Mouse (Mus musculus): ENCODE data around the gene Zswim4. TPM values are rescaled to one million over a fixed set of nuclear protein-coding genes. Genes with fewer than 3 reads are reported as not detected.
A peak's percentile ranks its signal among the peaks of the same experiment; 100 is the strongest.

Gene Zswim4
- polyA plus RNA-seq, 1 experiment from 2014 or later = 10.9 TPM

DNA sequence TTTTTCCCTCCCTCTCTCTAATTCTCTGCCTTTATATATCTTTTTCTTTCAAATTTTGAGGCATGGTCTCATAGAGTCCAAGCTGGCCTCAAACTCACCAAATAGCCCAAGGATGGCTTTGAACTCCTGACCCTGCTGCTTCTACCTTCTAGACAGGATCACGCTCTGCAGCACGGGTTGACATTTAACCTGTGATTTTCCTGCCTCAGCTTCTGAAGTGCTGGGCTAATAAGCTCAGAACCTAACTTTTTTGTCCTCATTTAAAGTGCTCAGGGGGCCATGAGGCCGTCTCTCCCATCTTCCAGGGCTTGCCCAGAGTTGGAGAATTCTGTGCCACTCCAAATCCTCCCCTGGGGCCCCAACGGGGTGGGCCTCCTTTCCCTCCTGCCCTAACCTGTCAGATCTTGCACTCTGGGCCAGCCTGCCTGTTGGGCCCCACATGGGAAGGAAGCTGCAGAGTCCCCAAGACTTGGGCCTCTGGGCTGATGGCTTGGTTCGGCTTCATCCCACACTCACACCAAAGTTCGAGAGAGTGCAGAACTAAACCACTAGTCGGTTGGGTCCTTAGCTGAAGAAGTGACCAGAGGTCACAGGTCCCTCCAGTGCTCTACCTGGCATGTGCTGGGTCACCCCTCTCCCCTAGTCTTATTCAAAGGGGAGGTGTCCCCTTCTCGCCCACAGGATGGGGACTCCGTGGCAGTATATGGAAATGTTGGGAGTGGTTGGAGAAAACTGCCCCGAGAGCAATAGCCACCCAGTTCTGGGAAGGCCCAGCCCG lies 37.3 kb downstream of the Zswim4 start:
- Histone ChIP-seq H3K4me1 (replicated peaks; ENCODE audit: control insufficient read depth, insufficient read depth, low read length) (peaks cover 58% of the 10 kb centered on the region), H3K36me3 (ENCODE audit: control insufficient read depth, insufficient read depth, low read length) (no peaks in the 10 kb centered on the region; the same call in 1 of the 2 replicates), H3K9ac (ENCODE audit: low read length) (peak overlapping the region; percentile 82), H3K27me3 (replicated peaks; ENCODE audit: control insufficient read depth, insufficient read depth, low read length) (no peaks in the 10 kb centered on the region), H3K4me3 (ENCODE audit: low read depth, low read length) (no peak overlapping the region), H3K9me3 (ENCODE audit: control insufficient read depth, low read length) (no peaks in the 10 kb centered on the region), H3K27ac (ENCODE audit: low read depth) (peak overlapping the region; percentile 99), H3K4me2 (ENCODE audit: low read length) (peak overlapping the region; percentile 95; the same call in 1 of the 2 replicates)
- no peak for DNase-seq (ENCODE audit: low spot score)
- WGBS = 42% methylated on average over 11 of the region's 11 CpGs
- no peak for ATAC-seq (replicated peaks; ENCODE audit: low FRiP score, low TSS enrichment, low read depth)

DNA sequence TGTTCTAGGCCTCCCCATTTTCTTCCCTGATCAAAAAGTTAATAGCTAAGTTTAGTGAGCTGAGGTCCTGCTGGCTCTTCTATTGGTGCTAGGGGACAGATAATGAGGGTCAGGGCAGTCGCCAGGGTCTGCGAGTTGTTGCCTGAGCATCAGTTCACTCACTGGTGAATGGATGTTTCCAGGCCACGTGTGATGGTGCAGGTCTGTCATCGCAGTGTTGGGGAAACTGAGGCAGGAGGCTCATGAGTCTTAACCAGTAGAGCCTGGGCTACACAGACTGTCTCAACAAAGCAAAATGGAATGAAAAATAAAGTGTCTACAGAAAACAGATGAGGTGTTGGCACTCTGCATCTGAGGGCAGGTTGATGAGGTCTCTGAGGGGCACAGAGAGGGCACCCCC lies 38.0 kb downstream of the Zswim4 start:
- H3K27me3 ChIP-seq (replicated peaks; ENCODE audit: control insufficient read depth, insufficient read depth, low read length) = no peaks in the 10 kb centered on the region
- no peak for ATAC-seq (replicated peaks; ENCODE audit: low FRiP score, low TSS enrichment, low read depth)
- WGBS = 26% methylated on average over 4 of the region's 4 CpGs
- peak overlapping the region; percentile 63; the same call in 1 of the 2 replicates for H3K9ac ChIP-seq (ENCODE audit: low read length)
- H3K4me1 ChIP-seq (replicated peaks; ENCODE audit: control insufficient read depth, insufficient read depth, low read length) = peaks cover 54% of the 10 kb centered on the region
- H3K4me3 ChIP-seq (ENCODE audit: low read depth, low read length) = no peak overlapping the region
- H3K4me2 ChIP-seq (ENCODE audit: low read length) = peak overlapping the region; percentile 56
- no peaks in the 10 kb centered on the region for H3K36me3 ChIP-seq (ENCODE audit: control insufficient read depth, insufficient read depth, low read length)
- H3K27ac ChIP-seq (ENCODE audit: low read depth) = peak overlapping the region; percentile 99
- H3K9me3 ChIP-seq (ENCODE audit: control insufficient read depth, low read length) = no peaks in the 10 kb centered on the region
- no peak for DNase-seq (ENCODE audit: low spot score)

DNA sequence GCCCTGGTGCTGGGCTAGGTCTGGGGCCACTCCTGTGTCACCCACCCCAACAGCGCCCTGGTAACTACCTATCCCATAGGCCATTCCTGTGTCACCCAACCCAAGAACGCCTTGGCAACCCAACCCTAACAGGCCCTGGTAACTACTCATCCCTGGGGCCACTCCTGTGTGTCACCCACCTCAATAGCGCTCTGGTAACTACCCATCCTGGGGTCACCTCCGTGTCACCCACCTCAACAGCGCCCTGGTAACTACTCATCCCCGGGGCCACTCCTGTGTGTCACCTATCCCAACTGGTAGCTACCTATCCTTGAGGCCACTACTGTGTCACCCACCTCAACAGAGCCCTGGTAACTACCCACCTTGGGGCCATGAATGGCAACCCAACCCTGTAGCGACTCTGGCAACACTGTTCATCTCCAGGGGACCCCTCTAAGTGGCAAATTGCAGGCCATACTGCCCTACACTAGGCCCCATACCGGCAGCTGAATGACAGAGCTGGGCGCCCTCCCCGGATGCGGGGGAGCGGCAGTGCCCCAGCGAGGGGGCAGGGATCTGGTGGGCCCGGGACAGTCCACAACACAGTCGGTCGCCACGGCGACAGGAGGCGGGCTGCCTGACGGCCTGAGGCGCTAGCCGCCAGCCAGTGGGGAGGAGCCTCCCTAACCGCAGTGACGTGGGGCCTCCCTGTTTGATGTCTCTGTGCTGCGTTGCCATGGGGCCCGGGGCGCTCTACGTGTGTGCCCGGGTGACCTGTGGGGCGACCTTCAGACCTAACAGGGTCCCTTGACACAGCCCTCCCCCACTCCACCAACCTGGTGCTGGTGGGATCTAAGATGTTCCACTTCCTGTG lies 38.7 kb downstream of the Zswim4 start:
- Histone ChIP-seq H3K4me3 (ENCODE audit: low read depth, low read length) (peak overlapping the region; percentile 44), H3K9ac (ENCODE audit: low read length) (peak overlapping the region; percentile 63), H3K4me2 (ENCODE audit: low read length) (peak overlapping the region; percentile 56), H3K27ac (ENCODE audit: low read depth) (peak overlapping the region; percentile 99), H3K4me1 (replicated peaks; ENCODE audit: control insufficient read depth, insufficient read depth, low read length) (peaks cover 51% of the 10 kb centered on the region), H3K9me3 (ENCODE audit: control insufficient read depth, low read length) (no peaks in the 10 kb centered on the region), H3K36me3 (ENCODE audit: control insufficient read depth, insufficient read depth, low read length) (no peaks in the 10 kb centered on the region), H3K27me3 (replicated peaks; ENCODE audit: control insufficient read depth, insufficient read depth, low read length) (no peaks in the 10 kb centered on the region)
- peak; percentile 92 for DNase-seq (ENCODE audit: low spot score)
- 2% methylated on average over 30 of the region's 30 CpGs for whole genome bisulfite sequencing
- ATAC-seq (replicated peaks; ENCODE audit: low FRiP score, low TSS enrichment, low read depth) = peak; percentile 68

DNA sequence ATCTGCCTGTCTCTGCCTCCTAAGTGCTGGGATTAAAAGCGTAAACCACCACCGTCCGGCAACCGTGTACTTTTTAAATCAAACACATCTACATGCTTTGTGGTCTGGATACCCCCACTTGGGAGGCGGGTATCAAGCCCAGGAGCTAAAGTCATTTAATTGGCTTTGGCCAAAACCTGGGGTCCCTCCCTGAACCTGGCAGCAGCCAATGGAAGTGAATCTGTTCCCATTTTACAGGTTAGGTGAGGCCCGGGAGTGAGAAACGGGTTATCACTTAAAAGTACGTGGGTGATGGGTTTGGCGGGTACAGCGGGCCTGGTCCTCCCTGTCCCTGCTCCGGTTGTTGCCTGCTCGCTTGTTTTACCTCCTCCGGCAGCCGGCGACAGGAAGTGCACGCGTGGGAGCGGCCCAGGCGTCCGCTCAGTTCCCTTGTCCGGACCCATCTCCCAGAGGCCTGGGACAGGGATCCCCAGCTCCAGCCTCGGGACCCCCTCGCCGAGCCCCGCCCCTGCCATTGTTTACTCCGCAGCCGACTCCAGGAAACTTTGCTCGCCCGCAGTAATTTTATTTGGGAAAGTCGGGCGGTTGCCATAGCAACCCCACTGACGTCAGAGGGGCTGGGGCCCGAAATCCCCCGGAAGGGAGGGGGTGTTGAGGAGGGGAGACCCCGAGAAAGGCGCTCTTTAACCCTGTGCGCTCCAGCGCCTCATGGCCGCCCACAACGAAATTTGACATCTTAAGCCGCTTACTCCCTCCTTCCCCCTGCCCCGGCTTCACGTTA lies 39.5 kb downstream of the Zswim4 start:
- peak overlapping the region; percentile 44 for H3K4me3 ChIP-seq (ENCODE audit: low read depth, low read length)
- H3K27me3 ChIP-seq (replicated peaks; ENCODE audit: control insufficient read depth, insufficient read depth, low read length) = no peaks in the 10 kb centered on the region
- ATAC-seq (replicated peaks; ENCODE audit: low FRiP score, low TSS enrichment, low read depth) (peak; percentile 57), DNase-seq (ENCODE audit: low spot score) (peak; percentile 98)
- H3K4me2 ChIP-seq (ENCODE audit: low read length) = peak overlapping the region; percentile 56
- peak overlapping the region; percentile 63 for H3K9ac ChIP-seq (ENCODE audit: low read length)
- no peaks in the 10 kb centered on the region for H3K9me3 ChIP-seq (ENCODE audit: control insufficient read depth, low read length)
- H3K4me1 ChIP-seq (replicated peaks; ENCODE audit: control insufficient read depth, insufficient read depth, low read length) = peaks cover 50% of the 10 kb centered on the region
- 2% methylated on average over 43 of the region's 43 CpGs for WGBS
- H3K36me3 ChIP-seq (ENCODE audit: control insufficient read depth, insufficient read depth, low read length) = no peaks in the 10 kb centered on the region
- peak overlapping the region; percentile 99 for H3K27ac ChIP-seq (ENCODE audit: low read depth)

DNA sequence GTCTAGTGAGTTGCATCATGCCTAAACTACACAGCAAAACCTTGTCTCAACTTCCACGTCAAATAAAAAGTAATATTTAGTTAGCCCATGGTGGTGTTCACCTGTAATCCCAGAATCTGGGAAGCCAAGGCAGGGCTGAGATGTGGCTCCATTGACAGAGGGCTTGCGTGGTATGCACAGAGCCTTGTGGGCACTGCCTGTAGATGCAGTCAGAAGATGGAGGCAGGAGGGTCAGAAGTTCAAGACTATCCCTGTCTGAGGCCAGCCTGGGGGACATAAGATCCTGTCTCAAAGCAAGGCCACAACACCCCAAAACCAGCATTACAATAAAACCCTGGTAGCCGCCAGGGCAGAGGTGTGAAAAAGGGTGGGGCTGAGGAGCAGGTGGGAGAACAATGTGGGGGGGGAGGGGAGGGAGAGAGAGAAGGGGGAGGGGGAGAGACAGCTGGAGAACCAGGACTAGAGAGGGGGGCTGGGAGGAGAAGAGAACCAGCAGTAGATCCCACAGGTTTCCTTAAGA lies 42.6 kb downstream of the Zswim4 start:
- WGBS = 81% methylated on average over 3 of the region's 3 CpGs
- no peaks in the 10 kb centered on the region for H3K27me3 ChIP-seq (replicated peaks; ENCODE audit: control insufficient read depth, insufficient read depth, low read length)
- H3K4me3 ChIP-seq (ENCODE audit: low read depth, low read length) = no peak overlapping the region
- no peak overlapping the region for H3K9ac ChIP-seq (ENCODE audit: low read length)
- peaks cover 36% of the 10 kb centered on the region for H3K4me1 ChIP-seq (replicated peaks; ENCODE audit: control insufficient read depth, insufficient read depth, low read length)
- H3K9me3 ChIP-seq (ENCODE audit: control insufficient read depth, low read length) = no peaks in the 10 kb centered on the region
- DNase-seq (ENCODE audit: low spot score) (no peak), ATAC-seq (replicated peaks; ENCODE audit: low FRiP score, low TSS enrichment, low read depth) (no peak)
- no peaks in the 10 kb centered on the region for H3K36me3 ChIP-seq (ENCODE audit: control insufficient read depth, insufficient read depth, low read length)
- H3K27ac ChIP-seq (ENCODE audit: low read depth) = no peak overlapping the region
- H3K4me2 ChIP-seq (ENCODE audit: low read length) = no peak overlapping the region

DNA sequence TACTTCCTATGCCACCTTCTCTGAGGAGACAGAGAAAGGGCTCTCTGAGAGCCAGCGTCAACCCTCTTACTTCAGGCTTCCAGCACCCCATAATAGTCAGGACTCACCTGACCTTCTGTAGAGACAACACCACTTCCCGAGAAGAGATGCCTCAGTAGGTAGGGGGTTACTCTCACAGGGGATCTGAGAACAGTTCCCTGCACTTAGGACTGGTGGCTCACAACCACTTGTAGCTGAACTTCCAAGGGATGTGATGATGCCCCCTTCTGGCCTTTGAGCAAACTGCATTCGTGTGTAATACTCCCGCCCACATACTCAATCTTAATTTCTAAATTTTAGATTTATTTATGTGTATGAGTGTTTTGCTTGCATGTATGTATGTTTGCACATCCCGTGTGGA lies 43.3 kb downstream of the Zswim4 start:
- no peaks in the 10 kb centered on the region for H3K36me3 ChIP-seq (ENCODE audit: control insufficient read depth, insufficient read depth, low read length)
- no peaks in the 10 kb centered on the region for H3K27me3 ChIP-seq (replicated peaks; ENCODE audit: control insufficient read depth, insufficient read depth, low read length)
- peaks cover 29% of the 10 kb centered on the region for H3K4me1 ChIP-seq (replicated peaks; ENCODE audit: control insufficient read depth, insufficient read depth, low read length)
- H3K9ac ChIP-seq (ENCODE audit: low read length) = no peak overlapping the region
- DNase-seq (ENCODE audit: low spot score) (no peak), ATAC-seq (replicated peaks; ENCODE audit: low FRiP score, low TSS enrichment, low read depth) (no peak)
- no peak overlapping the region for H3K4me2 ChIP-seq (ENCODE audit: low read length)
- 79% methylated on average over 5 of the region's 5 CpGs for WGBS
- no peaks in the 10 kb centered on the region for H3K9me3 ChIP-seq (ENCODE audit: control insufficient read depth, low read length)
- no peak overlapping the region for H3K4me3 ChIP-seq (ENCODE audit: low read depth, low read length)
- no peak overlapping the region for H3K27ac ChIP-seq (ENCODE audit: low read depth)

DNA sequence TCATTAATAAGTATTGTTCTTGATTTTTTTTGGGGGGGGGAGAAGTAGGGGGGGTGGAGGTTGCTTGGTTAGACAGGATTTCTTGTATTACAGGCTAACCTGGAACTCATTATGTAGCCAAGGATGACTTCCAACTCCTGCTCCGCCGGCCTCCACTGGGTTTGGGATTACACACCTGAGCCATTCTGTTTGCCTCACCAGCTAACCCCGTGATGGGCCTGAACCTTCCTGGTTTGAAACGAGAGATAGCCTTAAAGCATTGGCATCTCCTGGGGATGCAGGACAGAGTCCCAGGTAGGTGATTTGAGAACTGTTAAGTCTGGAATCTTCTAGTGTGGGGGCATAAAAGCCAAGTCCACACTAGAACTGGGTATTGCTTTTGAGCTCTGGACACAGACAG lies 43.7 kb downstream of the Zswim4 start:
- no peak overlapping the region; the same call in 1 of the 2 replicates for H3K27ac ChIP-seq (ENCODE audit: low read depth)
- ATAC-seq (replicated peaks; ENCODE audit: low FRiP score, low TSS enrichment, low read depth) (no peak), DNase-seq (ENCODE audit: low spot score) (no peak)
- H3K36me3 ChIP-seq (ENCODE audit: control insufficient read depth, insufficient read depth, low read length) = no peaks in the 10 kb centered on the region
- no peaks in the 10 kb centered on the region for H3K9me3 ChIP-seq (ENCODE audit: control insufficient read depth, low read length)
- H3K4me1 ChIP-seq (replicated peaks; ENCODE audit: control insufficient read depth, insufficient read depth, low read length) = peaks cover 25% of the 10 kb centered on the region
- WGBS = 71% methylated on average over 4 of the region's 4 CpGs
- no peaks in the 10 kb centered on the region for H3K27me3 ChIP-seq (replicated peaks; ENCODE audit: control insufficient read depth, insufficient read depth, low read length)
- peak overlapping the region; percentile 52; the same call in 1 of the 2 replicates for H3K4me2 ChIP-seq (ENCODE audit: low read length)
- no peak overlapping the region; the same call in 1 of the 2 replicates for H3K9ac ChIP-seq (ENCODE audit: low read length)
- H3K4me3 ChIP-seq (ENCODE audit: low read depth, low read length) = no peak overlapping the region

DNA sequence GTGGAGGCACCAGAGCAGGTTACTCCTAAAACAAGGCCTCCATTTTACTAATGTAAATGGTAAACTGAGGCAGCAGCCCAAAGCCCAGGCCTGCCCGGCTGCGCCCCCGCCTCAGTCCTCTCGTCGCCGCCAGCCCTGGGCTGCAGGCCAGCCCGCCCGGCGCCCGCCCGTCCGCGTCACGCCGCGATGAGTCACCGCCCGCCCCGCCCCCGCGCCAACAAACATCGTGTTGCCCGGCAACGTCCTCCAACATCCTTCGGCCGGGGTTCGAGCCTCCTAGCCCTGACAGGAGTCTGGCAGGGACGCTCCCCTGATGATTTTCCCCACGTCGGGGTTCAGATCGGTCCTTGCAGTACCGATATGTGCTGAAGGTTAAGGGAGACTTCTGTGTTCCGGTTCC lies 44.3 kb downstream of the Zswim4 start:
- Histone ChIP-seq H3K27me3 (replicated peaks; ENCODE audit: control insufficient read depth, insufficient read depth, low read length) (no peaks in the 10 kb centered on the region), H3K27ac (ENCODE audit: low read depth) (peak overlapping the region; percentile 92), H3K4me1 (replicated peaks; ENCODE audit: control insufficient read depth, insufficient read depth, low read length) (peaks cover 19% of the 10 kb centered on the region), H3K4me2 (ENCODE audit: low read length) (peak overlapping the region; percentile 52), H3K36me3 (ENCODE audit: control insufficient read depth, insufficient read depth, low read length) (no peaks in the 10 kb centered on the region), H3K9me3 (ENCODE audit: control insufficient read depth, low read length) (no peaks in the 10 kb centered on the region), H3K4me3 (ENCODE audit: low read depth, low read length) (peak overlapping the region; percentile 11; the same call in 1 of the 2 replicates), H3K9ac (ENCODE audit: low read length) (peak overlapping the region; percentile 46)
- WGBS = 3% methylated on average over 33 of the region's 33 CpGs
- DNase-seq (ENCODE audit: low spot score) (peak; percentile 94), ATAC-seq (replicated peaks; ENCODE audit: low FRiP score, low TSS enrichment, low read depth) (peak; percentile 63)
